Mouse (Mus musculus): Measurements from ENCODE around the gene Mre11a. TPM values are rescaled to one million over a fixed set of nuclear protein-coding genes. Genes with fewer than 3 reads are reported as not detected.

The Mre11a gene
- total RNA-seq, 2 experiments from 2014 or later, result 14.1 to 16.1 TPM

- no peak for DNase-seq (ENCODE audit: extremely low spot score in 1 of 2, low spot score in 2 of 2)
- no peak overlapping the region for H3K4me3 ChIP-seq
- no peak for TF ChIP-seq CTCF (IDR thresholded peaks at IDR 0.05)
- intact Hi-C loops (cut with DNase I), result no loop called here
- H3K27ac ChIP-seq, result no peak overlapping the region
Measured at GRCm38 (mm10) chr9:14858170-14858706, 73.8 kb downstream of the Mre11a start.

- intact Hi-C loops (cut with DNase I), result no loop called here
- H3K27ac ChIP-seq, result no peak overlapping the region
- no peak for TF ChIP-seq CTCF (IDR thresholded peaks at IDR 0.05)
Measured at GRCm38 (mm10) chr9:14858782-14859181, 74.3 kb downstream of the Mre11a start.

GRCm38 (mm10) chr9:14859868-14860639 lies 75.6 kb downstream of the Mre11a start, which contains the start of gene Gpr83:
Gpr83 (plus strand) TSS chr9:14860210.
- no peak for TF ChIP-seq CTCF (IDR thresholded peaks at IDR 0.05)
- DNase-seq (ENCODE audit: extremely low spot score in 1 of 2, low spot score in 2 of 2), result peak; percentile 73 to 75
- H3K4me3 ChIP-seq, result peak within 1 kb of the TSS; percentile 61
- peak within 1 kb of the TSS; percentile 82 for H3K27ac ChIP-seq
- intact Hi-C loops (cut with DNase I), result loop anchor here (2.0 kb wide), 1 partner anchor 75 kb away; the partner anchor contains the start of genes Ankrd49 and Mre11a

More at GRCm38 (mm10) chr9:14858782-14859181, 74.3 kb downstream of the Mre11a start:
- DNase-seq (ENCODE audit: extremely low spot score in 1 of 2, low spot score in 2 of 2), result no peak
- no peak overlapping the region for H3K4me3 ChIP-seq

GRCm38 (mm10) chr9:14863126-14863525 lies 78.7 kb downstream of the Mre11a start:
- H3K4me3 ChIP-seq, result no peak overlapping the region
- no peak for DNase-seq (ENCODE audit: extremely low spot score in 1 of 2, low spot score in 2 of 2)
- H3K27ac ChIP-seq, result no peak overlapping the region
- no peak for TF ChIP-seq CTCF (IDR thresholded peaks at IDR 0.05)
- intact Hi-C loops (cut with DNase I), result no loop called here

GRCm38 (mm10) chr9:14864726-14865125 lies 80.3 kb downstream of the Mre11a start:
- TF ChIP-seq CTCF (IDR thresholded peaks at IDR 0.05), result no peak
- Histone ChIP-seq H3K4me3 (no peak overlapping the region), H3K27ac (no peak overlapping the region)
- DNase-seq (ENCODE audit: extremely low spot score in 1 of 2, low spot score in 2 of 2), result no peak
- intact Hi-C loops (cut with DNase I), result loop anchor here (5.0 kb wide), 1 partner anchor 133 kb away; no protein-coding TSS in a partner anchor

GRCm38 (mm10) chr9:14866957-14867356 lies 82.5 kb downstream of the Mre11a start:
- peak; percentile 80 for TF ChIP-seq CTCF (IDR thresholded peaks at IDR 0.05)
- intact Hi-C loops (cut with DNase I), result loop anchor here (1.0 to 5.0 kb wide), 2 partner anchors 130 to 148 kb away; no protein-coding TSS in a partner anchor
- peak; percentile 48 to 54 for DNase-seq (ENCODE audit: extremely low spot score in 1 of 2, low spot score in 2 of 2)
- Histone ChIP-seq H3K4me3 (no peak overlapping the region), H3K27ac (no peak overlapping the region)

- Histone ChIP-seq H3K27ac (no peak overlapping the region), H3K4me3 (no peak overlapping the region)
- no peak for TF ChIP-seq CTCF (IDR thresholded peaks at IDR 0.05)
- no peak for DNase-seq (ENCODE audit: extremely low spot score in 1 of 2, low spot score in 2 of 2)
- intact Hi-C loops (cut with DNase I), result loop anchor here (5.0 kb wide), 1 partner anchor 129 kb away; no protein-coding TSS in a partner anchor
Measured at GRCm38 (mm10) chr9:14868326-14868725, 83.9 kb downstream of the Mre11a start.

GRCm38 (mm10) chr9:14870377-14870776 lies 85.9 kb downstream of the Mre11a start:
- intact Hi-C loops (cut with DNase I), result no loop called here
- no peak for TF ChIP-seq CTCF (IDR thresholded peaks at IDR 0.05)

GRCm38 (mm10) chr9:14870802-14871201 lies 86.3 kb downstream of the Mre11a start:
- TF ChIP-seq CTCF (IDR thresholded peaks at IDR 0.05), result no peak
- no peak for DNase-seq (ENCODE audit: extremely low spot score in 1 of 2, low spot score in 2 of 2)
- H3K4me3 ChIP-seq, result no peak overlapping the region
- intact Hi-C loops (cut with DNase I), result no loop called here
- no peak overlapping the region for H3K27ac ChIP-seq

More at GRCm38 (mm10) chr9:14870377-14870776, 85.9 kb downstream of the Mre11a start:
- no peak for DNase-seq (ENCODE audit: extremely low spot score in 1 of 2, low spot score in 2 of 2)
- Histone ChIP-seq H3K4me3 (no peak overlapping the region), H3K27ac (no peak overlapping the region)

GRCm38 (mm10) chr9:14871536-14871935 lies 87.1 kb downstream of the Mre11a start:
- no peak for TF ChIP-seq CTCF (IDR thresholded peaks at IDR 0.05)
- DNase-seq (ENCODE audit: extremely low spot score in 1 of 2, low spot score in 2 of 2), result no peak
- Histone ChIP-seq H3K27ac (no peak overlapping the region), H3K4me3 (no peak overlapping the region)
- intact Hi-C loops (cut with DNase I), result no loop called here

- Histone ChIP-seq H3K27ac (no peak overlapping the region), H3K4me3 (no peak overlapping the region)
- TF ChIP-seq CTCF (IDR thresholded peaks at IDR 0.05), result no peak
- DNase-seq (ENCODE audit: extremely low spot score in 1 of 2, low spot score in 2 of 2), result no peak
- intact Hi-C loops (cut with DNase I), result no loop called here
Measured at GRCm38 (mm10) chr9:14872181-14872930, 87.9 kb downstream of the Mre11a start.
